Mouse (Mus musculus) colon, adult 2 months (tissue): ENCODE measurements around the gene Cask. TPM values are rescaled to one million over a fixed set of nuclear protein-coding genes. Genes with fewer than 3 reads are reported as not detected.

Source experiments
- polyA plus RNA-seq: library from polyadenylated mRNA; depleted of rRNA; stranded (reverse); fragments of >200 nt; gene quantifications from 2 replicates; pipeline ENCODE4 v1.2.3, GENCODE M21; 2012; rRNA removed

Cask gene
- 7.9 and 8.4 TPM in 2 replicates for polyA plus RNA-seq

DNA sequence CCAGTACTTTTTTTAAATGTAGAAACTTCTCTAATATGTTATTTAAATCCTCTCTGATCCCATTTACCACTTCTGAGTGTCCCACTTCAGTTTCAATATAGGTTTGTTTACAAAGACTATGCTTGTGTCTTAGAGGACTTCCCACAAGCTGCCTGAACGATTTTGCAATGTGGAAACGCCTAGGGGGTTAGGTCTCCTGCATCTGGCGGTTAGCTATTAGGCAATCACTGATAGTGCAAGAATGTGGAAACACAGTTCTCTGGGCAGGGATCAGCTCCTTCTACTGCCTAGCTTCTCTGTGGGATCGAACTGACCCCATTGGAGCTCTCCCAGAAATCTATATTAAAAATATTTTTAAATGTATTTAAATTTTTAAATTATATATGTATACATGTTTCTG, at the start of gene Cask:
Gene Cask (minus strand): TSS at position 83 of the 400 bp plus-strand sequence.

DNA sequence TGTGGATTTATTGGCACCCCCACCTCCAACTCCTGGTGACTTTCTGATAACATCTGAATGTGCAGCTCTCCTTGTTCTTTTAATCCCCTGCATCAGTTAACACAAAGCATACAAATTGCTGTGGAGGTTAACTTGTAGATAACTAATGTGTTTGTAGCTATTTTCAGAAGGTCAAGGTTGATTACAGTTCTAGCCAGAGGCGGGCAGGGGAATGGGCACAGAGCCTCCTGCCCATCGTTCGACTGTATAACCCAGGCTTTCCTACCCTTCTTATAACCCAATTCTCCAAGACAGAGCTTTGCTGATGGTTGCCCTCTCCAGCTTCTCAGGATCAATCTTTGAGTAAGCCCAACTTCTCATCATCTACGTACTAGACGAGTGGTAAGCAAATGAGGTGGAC, 190.1 kb downstream of the Cask start, which contains the start of gene Gpr82:
Gene Gpr82 (plus strand): TSS at position 301 of the 400 bp plus-strand sequence.

DNA sequence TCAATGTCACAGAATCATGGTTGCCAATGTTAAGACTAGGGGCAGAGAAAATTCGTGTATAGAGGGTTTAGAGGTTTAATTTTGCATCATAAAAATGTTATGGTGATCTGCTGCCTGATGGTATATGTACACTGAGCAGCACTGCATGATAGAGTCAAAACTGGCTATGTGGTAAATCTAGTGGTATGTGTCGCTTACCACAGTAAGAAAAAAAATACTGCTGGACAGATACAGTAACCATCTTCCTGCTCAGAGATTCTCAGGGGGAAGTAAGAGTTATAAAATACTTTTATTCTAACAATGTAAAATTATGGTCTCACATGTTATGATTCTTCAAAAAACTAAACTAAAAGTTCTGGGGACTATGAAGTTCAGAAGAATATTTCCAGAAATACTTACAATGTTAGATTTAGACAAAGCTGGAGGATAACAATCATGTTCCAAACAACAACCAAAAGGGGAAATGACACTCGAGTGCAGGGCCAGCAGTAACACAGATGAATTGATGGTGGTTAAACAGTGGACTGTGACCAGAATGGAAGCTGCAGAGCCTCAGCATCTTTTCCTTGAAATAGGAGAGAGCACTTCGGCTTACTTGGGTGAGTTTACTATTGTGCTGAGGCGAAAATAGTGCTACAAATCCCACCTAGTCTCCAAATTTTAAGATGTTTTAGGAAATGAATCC, 219.4 kb downstream of the Cask start, which contains the start of gene Gpr34:
Gene Gpr34 (plus strand): TSS at position 491 of the 685 bp plus-strand sequence.

Other genes starting within 250 kb of the Cask start
- 0.07 and 0.20 TPM in 2 replicates for gene Gpr34, start 219.3 kb downstream of the Cask start, polyA plus RNA-seq
- gene Gpr82, start 190.0 kb downstream of the Cask start, polyA plus RNA-seq, result not detected in 2 replicates